ENCODE assay signal across 8 mouse cellular contexts in the genomic region with DNA sequence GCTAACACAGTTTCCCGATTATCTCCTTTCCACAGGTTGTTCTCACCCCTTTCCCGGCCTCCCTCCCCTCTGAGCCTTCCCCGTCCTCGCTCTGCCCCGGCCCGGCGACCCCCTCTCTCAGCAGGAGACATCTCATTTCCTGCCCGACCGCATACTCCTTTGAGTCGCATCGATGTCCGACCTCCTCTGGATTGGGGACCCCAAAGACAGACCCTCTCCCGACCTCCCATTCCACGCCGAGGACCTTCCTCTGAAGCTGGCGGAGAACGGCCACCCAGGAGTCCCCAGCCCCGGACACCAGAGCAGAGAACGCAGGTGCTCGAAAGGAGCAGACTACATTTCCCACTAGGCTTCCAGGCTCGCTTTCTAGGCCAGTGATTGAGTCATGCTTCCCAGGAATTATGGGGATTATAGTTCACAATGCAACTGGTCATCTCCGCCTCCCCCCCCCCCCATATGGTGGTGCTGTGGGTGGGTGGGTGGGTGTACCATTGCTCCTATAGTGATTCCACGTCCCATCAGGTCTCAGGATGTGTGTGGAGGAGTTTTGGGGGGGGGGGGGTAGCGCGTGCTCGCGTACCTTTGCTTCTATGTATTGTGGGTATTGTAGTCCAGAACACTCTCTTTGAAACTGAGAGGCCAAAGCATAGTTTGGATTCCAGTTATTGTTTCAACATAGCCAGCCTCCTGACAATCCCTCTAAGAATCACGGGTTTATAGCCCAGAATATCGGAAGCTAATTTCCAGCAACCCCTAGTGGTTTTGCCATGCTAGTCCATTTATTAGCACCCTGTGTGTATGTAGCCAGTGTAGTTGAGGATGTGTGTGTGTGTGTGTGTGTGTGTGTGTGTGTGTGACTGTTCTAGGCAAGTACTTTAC. TPM values are rescaled to one million over a fixed set of nuclear protein-coding genes. Genes with fewer than 3 reads are reported as not detected.
A peak's percentile ranks its signal among the peaks of the same experiment; 100 is the strongest.
DNase-seq lines count a peak whose midpoint lies in the region; ATAC-seq and TF ChIP-seq lines count a peak whose summit lies in the region.

No protein-coding gene starts in this region.

- H3K27me3 ChIP-seq in heart, adult 2 months (ENCODE audit: control insufficient read depth, insufficient read depth, low read length): no peaks in the 10 kb centered on the region
- H3K27me3 ChIP-seq in kidney, adult 2 months (replicated peaks; ENCODE audit: control insufficient read depth, insufficient read depth, low read length): no peaks in the 10 kb centered on the region
- H3K27me3 ChIP-seq in limb, embryonic 13.5 days: no peaks in the 10 kb centered on the region
- H3K27me3 ChIP-seq in midbrain, embryonic 12.5 days: 0 out of 2 replicates have a peak, but pooled peaks cover 4% of the 10 kb centered on the region
- H3K27me3 ChIP-seq in stomach, postnatal 0 days (ENCODE audit: control insufficient read depth, insufficient read depth, low read length): no peaks in the 10 kb centered on the region

- H3K27ac ChIP-seq in heart, adult 2 months: no peak overlapping the region
- H3K27ac ChIP-seq in kidney, adult 2 months (ENCODE audit: insufficient read depth, low read depth, low read length): no peak overlapping the region
- H3K27ac ChIP-seq in limb, embryonic 13.5 days: no peak overlapping the region; the same call in 1 of the 2 replicates
- no peak overlapping the region for H3K27ac ChIP-seq in midbrain, embryonic 12.5 days (replicated peaks)
- H3K27ac ChIP-seq in stomach, postnatal 0 days (replicated peaks): no peak overlapping the region

- peak overlapping the region; percentile 37 for H3K9ac ChIP-seq in heart, adult 2 months (ENCODE audit: low read depth, low read length)
- peak overlapping the region; percentile 59 for H3K9ac ChIP-seq in limb, embryonic 13.5 days
- H3K9ac ChIP-seq in midbrain, embryonic 12.5 days (replicated peaks): peak overlapping the region; percentile 61
- H3K9ac ChIP-seq in stomach, postnatal 0 days (ENCODE audit: low read length): peak overlapping the region; percentile 61

- H3K36me3 ChIP-seq in heart, adult 2 months (ENCODE audit: control insufficient read depth, insufficient read depth, low read length): no peaks in the 10 kb centered on the region
- no peaks in the 10 kb centered on the region for H3K36me3 ChIP-seq in kidney, adult 2 months (ENCODE audit: control insufficient read depth, insufficient read depth, low read length)
- H3K36me3 ChIP-seq in limb, embryonic 13.5 days: no peaks in the 10 kb centered on the region
- no peaks in the 10 kb centered on the region for H3K36me3 ChIP-seq in midbrain, embryonic 12.5 days
- H3K36me3 ChIP-seq in stomach, postnatal 0 days (ENCODE audit: control insufficient read depth, insufficient read depth, low read length): no peaks in the 10 kb centered on the region

- 5% methylated on average over 28 of the region's 29 CpGs for WGBS in heart, adult 2 months
- 2% methylated on average over 29 of the region's 29 CpGs for WGBS in kidney, adult 2 months
- WGBS in limb, embryonic 13.5 days: 2% methylated on average over 26 of the region's 29 CpGs
- 2% methylated on average over 29 of the region's 29 CpGs for WGBS in midbrain, embryonic 12.5 days
- WGBS in stomach, postnatal 0 days: 1% methylated on average over 28 of the region's 29 CpGs

- peak; percentile 79 for ATAC-seq in limb, embryonic 13.5 days (ENCODE audit: low FRiP score, low read depth)
- ATAC-seq in midbrain, embryonic 12.5 days (ENCODE audit: low FRiP score, low read depth): peak; percentile 88
- ATAC-seq in stomach, postnatal 0 days (ENCODE audit: low FRiP score, low TSS enrichment): peak; percentile 65

- DNase-seq in adrenal gland, postnatal 14 days: peak; percentile 56
- DNase-seq in cerebellum, postnatal 36 days: peak; percentile 65 to 73
- peak; percentile 56 to 58 for DNase-seq in heart, adult 2 months
- peak; percentile 79 for DNase-seq in kidney, adult 2 months
- peak; percentile 63 for DNase-seq in stomach, postnatal 0 days (ENCODE audit: low spot score)
- no peak for DNase-seq in thymus, postnatal 25 days

- no peak for TF ChIP-seq EP300 in heart, adult 2 months (IDR thresholded peaks at IDR 0.05; ENCODE audit: insufficient read depth, low read depth, low read length)
- TF ChIP-seq EP300 in stomach, postnatal 0 days (optimal IDR thresholded peaks at IDR 0.05): no peak

- no peaks in the 10 kb centered on the region for H3K9me3 ChIP-seq in limb, embryonic 13.5 days
- no peaks in the 10 kb centered on the region for H3K9me3 ChIP-seq in midbrain, embryonic 12.5 days
- H3K9me3 ChIP-seq in stomach, postnatal 0 days (ENCODE audit: control insufficient read depth, low read length): no peaks in the 10 kb centered on the region

- intact Hi-C loops in heart, adult 2 months (cut with DNase I): no loop called here

- peak; percentile 54 for TF ChIP-seq CTCF in heart, adult 2 months (IDR thresholded peaks at IDR 0.05)
- TF ChIP-seq CTCF in kidney, adult 2 months (conservative IDR thresholded peaks at IDR 0.05; ENCODE audit: insufficient read depth, insufficient read length, low read depth, low read length): no peak
- TF ChIP-seq CTCF in stomach, postnatal 0 days (IDR thresholded peaks at IDR 0.05; ENCODE audit: low read depth): peak; percentile 66

- H3K4me2 ChIP-seq in limb, embryonic 13.5 days (replicated peaks): peak overlapping the region; percentile 88
- H3K4me2 ChIP-seq in midbrain, embryonic 12.5 days (replicated peaks): peak overlapping the region; percentile 80
- peak overlapping the region; percentile 77 for H3K4me2 ChIP-seq in stomach, postnatal 0 days (replicated peaks; ENCODE audit: low read depth)

- H3K79me2 ChIP-seq in heart, adult 2 months (replicated peaks; ENCODE audit: control insufficient read depth, insufficient read depth, low read length): no peaks in the 10 kb centered on the region

- no peak for TF ChIP-seq POLR2A in heart, adult 2 months (IDR thresholded peaks at IDR 0.05; ENCODE audit: insufficient read depth, low read depth, low read length)
- TF ChIP-seq POLR2A in kidney, adult 2 months (IDR thresholded peaks at IDR 0.05; ENCODE audit: low read depth, low read length): no peak

- H3K4me1 ChIP-seq in heart, adult 2 months (ENCODE audit: control insufficient read depth, insufficient read depth, low read length): no peaks in the 10 kb centered on the region
- peaks cover 4% of the 10 kb centered on the region; the same call in 1 of the 2 replicates for H3K4me1 ChIP-seq in kidney, adult 2 months (ENCODE audit: control insufficient read depth, insufficient read depth, low read length)
- H3K4me1 ChIP-seq in limb, embryonic 13.5 days: peaks cover 10% of the 10 kb centered on the region
- H3K4me1 ChIP-seq in midbrain, embryonic 12.5 days: peaks cover 13% of the 10 kb centered on the region
- no peaks in the 10 kb centered on the region; the same call in 1 of the 2 replicates for H3K4me1 ChIP-seq in stomach, postnatal 0 days (replicated peaks; ENCODE audit: control insufficient read depth, insufficient read depth)

- H3K4me3 ChIP-seq in heart, adult 2 months: peak overlapping the region; percentile 58
- H3K4me3 ChIP-seq in kidney, adult 2 months (ENCODE audit: insufficient read depth, low read depth, low read length): peak overlapping the region; percentile 61
- H3K4me3 ChIP-seq in limb, embryonic 13.5 days: peak overlapping the region; percentile 53
- peak overlapping the region; percentile 59 for H3K4me3 ChIP-seq in midbrain, embryonic 12.5 days
- peak overlapping the region; percentile 45 for H3K4me3 ChIP-seq in stomach, postnatal 0 days (ENCODE audit: low read depth, low read length)

RNA-seq across cellular contexts. Expression of a gene that starts 12.3 kb away (rescaled TPM):
- total RNA-seq in adrenal gland, postnatal 14 days (2021): 3.8 and 6.5 TPM in 2 replicates
- 1 to 10 TPM; 2.9 to 3.2 TPM for total RNA-seq in heart, adult 2 months (2021)
- polyA plus RNA-seq in heart, adult 2 months (2012; rRNA removed): 6.7 and 7.2 TPM in 2 replicates
- polyA plus RNA-seq in kidney, adult 2 months (2012; rRNA removed): 4.6 and 5.9 TPM in 2 replicates
- polyA plus RNA-seq in limb, embryonic 13.5 days (2015; fragmentation: Nextera tagmentation; extraction: Ambion mirVana): 3.3 and 4.9 TPM in 2 replicates
- 0.70 and 0.96 TPM in 2 replicates for polyA plus RNA-seq in midbrain, embryonic 12.5 days (2016; fragmentation: Nextera tagmentation; extraction: Ambion mirVana)
- polyA plus RNA-seq in stomach, postnatal 0 days (2015; fragmentation: Nextera tagmentation; extraction: Ambion mirVana): 7.9 and 8.0 TPM in 2 replicates

RNA-seq across cellular contexts. Expression of a gene that starts 12.3 kb away (rescaled TPM):
- total RNA-seq in adrenal gland, postnatal 14 days (2021): 37.3 and 55.7 TPM in 2 replicates
- 10 to 100 TPM; 27.3 to 29.6 TPM for total RNA-seq in heart, adult 2 months (2021)
- 20.9 and 36.0 TPM in 2 replicates for polyA plus RNA-seq in heart, adult 2 months (2012; rRNA removed)
- 26.6 and 28.2 TPM in 2 replicates for polyA plus RNA-seq in kidney, adult 2 months (2012; rRNA removed)
- polyA plus RNA-seq in limb, embryonic 13.5 days (2015; fragmentation: Nextera tagmentation; extraction: Ambion mirVana): 27.5 and 28.8 TPM in 2 replicates
- 15.4 and 18.5 TPM in 2 replicates for polyA plus RNA-seq in midbrain, embryonic 12.5 days (2016; fragmentation: Nextera tagmentation; extraction: Ambion mirVana)
- polyA plus RNA-seq in stomach, postnatal 0 days (2015; fragmentation: Nextera tagmentation; extraction: Ambion mirVana): 21.6 and 26.6 TPM in 2 replicates

RNA-seq across cellular contexts. Expression of a gene that starts 16.3 kb away (rescaled TPM):
- 0.67 and 1.2 TPM in 2 replicates for total RNA-seq in adrenal gland, postnatal 14 days (2021)
- under 1 TPM in 1 of 2 experiments, not detected in 1; 0.76 TPM for total RNA-seq in heart, adult 2 months (2021)
- polyA plus RNA-seq in heart, adult 2 months (2012; rRNA removed): 0.45 and 0.47 TPM in 2 replicates
- 43.9 and 48.3 TPM in 2 replicates for polyA plus RNA-seq in kidney, adult 2 months (2012; rRNA removed)
- 0.43 and 0.98 TPM in 2 replicates for polyA plus RNA-seq in limb, embryonic 13.5 days (2015; fragmentation: Nextera tagmentation; extraction: Ambion mirVana)
- 0.78 TPM in 1 of 2 replicates, not detected in the other for polyA plus RNA-seq in midbrain, embryonic 12.5 days (2016; fragmentation: Nextera tagmentation; extraction: Ambion mirVana)
- polyA plus RNA-seq in stomach, postnatal 0 days (2015; fragmentation: Nextera tagmentation; extraction: Ambion mirVana): 16.6 and 16.9 TPM in 2 replicates

RNA-seq across cellular contexts. Expression of a gene that starts 28.2 kb away (rescaled TPM):
- 199 and 204 TPM in 2 replicates for total RNA-seq in adrenal gland, postnatal 14 days (2021)
- total RNA-seq in heart, adult 2 months (2021): 100 to 1,000 TPM; 132 to 152 TPM
- 158 and 177 TPM in 2 replicates for polyA plus RNA-seq in heart, adult 2 months (2012; rRNA removed)
- polyA plus RNA-seq in kidney, adult 2 months (2012; rRNA removed): 397 and 405 TPM in 2 replicates
- polyA plus RNA-seq in limb, embryonic 13.5 days (2015; fragmentation: Nextera tagmentation; extraction: Ambion mirVana): 215 TPM in 2 replicates
- 102 and 106 TPM in 2 replicates for polyA plus RNA-seq in midbrain, embryonic 12.5 days (2016; fragmentation: Nextera tagmentation; extraction: Ambion mirVana)
- polyA plus RNA-seq in stomach, postnatal 0 days (2015; fragmentation: Nextera tagmentation; extraction: Ambion mirVana): 196 and 199 TPM in 2 replicates

RNA-seq across cellular contexts. Expression of a gene that starts 31.6 kb away (rescaled TPM):
- 149 and 151 TPM in 2 replicates for total RNA-seq in adrenal gland, postnatal 14 days (2021)
- 100 to 1,000 TPM; 219 to 306 TPM for total RNA-seq in heart, adult 2 months (2021)
- 142 and 198 TPM in 2 replicates for polyA plus RNA-seq in heart, adult 2 months (2012; rRNA removed)
- 185 and 188 TPM in 2 replicates for polyA plus RNA-seq in kidney, adult 2 months (2012; rRNA removed)
- polyA plus RNA-seq in limb, embryonic 13.5 days (2015; fragmentation: Nextera tagmentation; extraction: Ambion mirVana): 55.7 and 59.5 TPM in 2 replicates
- polyA plus RNA-seq in midbrain, embryonic 12.5 days (2016; fragmentation: Nextera tagmentation; extraction: Ambion mirVana): 23.2 and 23.8 TPM in 2 replicates
- polyA plus RNA-seq in stomach, postnatal 0 days (2015; fragmentation: Nextera tagmentation; extraction: Ambion mirVana): 101 and 108 TPM in 2 replicates
